Mouse (Mus musculus) neural tube, embryonic 15.5 days (tissue): Measurements from ENCODE around the gene Cpt1b. TPM values are rescaled to one million over a fixed set of nuclear protein-coding genes. Genes with fewer than 3 reads are reported as not detected.

Experiments
- ATAC-seq: fragments of 200-750 bp; cut with Nextera tagmentation; 2 replicates; pipeline ENCODE4 v1.8.0; 2017; ENCODE audit warnings: mild to moderate bottlenecking, moderate TSS enrichment, moderate library complexity; ENCODE audit not compliant: low FRiP score
- H3K27ac ChIP-seq: fragments of 300-500 bp; sonication (generic); replicated peaks from 2 replicates; pipeline ENCODE4 v1.5.1; 2015; ENCODE audit warnings: mild to moderate bottlenecking, inconsistent platforms
- H3K27me3 ChIP-seq: fragments of 300-500 bp; sonication (generic); replicated peaks from 2 replicates; pipeline ENCODE4 v1.6.1; 2015; ENCODE audit warnings: inconsistent platforms
- H3K36me3 ChIP-seq: fragments of 300-500 bp; sonication (generic); 2 replicates; pipeline ENCODE4 v1.6.1; 2015; ENCODE audit warnings: inconsistent platforms
- H3K4me1 ChIP-seq: fragments of 300-500 bp; sonication (generic); 2 replicates; pipeline ENCODE4 v1.6.1; 2015; ENCODE audit warnings: inconsistent platforms
- H3K4me2 ChIP-seq: fragments of 300-500 bp; sonication (generic); 2 replicates; pipeline ENCODE4 v1.6.1; 2015; ENCODE audit warnings: inconsistent platforms, mild to moderate bottlenecking, moderate library complexity
- H3K4me3 ChIP-seq: fragments of 300-500 bp; sonication (generic); replicated peaks from 2 replicates; pipeline ENCODE4 v1.5.1; 2015; ENCODE audit warnings: mild to moderate bottlenecking, inconsistent platforms
- H3K9ac ChIP-seq: fragments of 300-500 bp; sonication (generic); replicated peaks from 2 replicates; pipeline ENCODE4 v1.6.1; 2015; ENCODE audit warnings: mild to moderate bottlenecking, inconsistent platforms
- H3K9me3 ChIP-seq: fragments of 300-500 bp; sonication (generic); replicated peaks from 2 replicates; pipeline ENCODE4 v1.6.1; 2016; ENCODE audit warnings: inconsistent platforms
- whole genome bisulfite sequencing: fragments of 180-500 bp; shearing (Covaris S2); methylation state at CpG from one replicate; pipeline ENCODE4 v1.1.7; 2015; ENCODE audit warnings: mixed read lengths; 5-methylcytosine and 5-hydroxymethylcytosine counted together
- polyA plus RNA-seq: library from polyadenylated mRNA; unstranded; fragments of >200 nt; fragmentation: Nextera tagmentation; extraction: Ambion mirVana; gene quantifications from 2 replicates; pipeline ENCODE4 v1.2.1, GENCODE M21; 2015

The Cpt1b gene
- 0.88 and 1.2 TPM in 2 replicates for polyA plus RNA-seq

- peaks cover 19% of the 10 kb centered on the region for H3K4me1 ChIP-seq
- H3K4me3 ChIP-seq = no peak within 1 kb of the TSS
- H3K27me3 ChIP-seq = no peaks in the 10 kb centered on the region
- H3K9ac ChIP-seq = no peak within 1 kb of the TSS
- H3K4me2 ChIP-seq = no peak within 1 kb of the TSS
- no peak within 1 kb of the TSS for H3K27ac ChIP-seq
- 45% methylated on average over 6 of the region's 6 CpGs for WGBS
- H3K9me3 ChIP-seq = no peaks in the 10 kb centered on the region
- ATAC-seq = no peak
- H3K36me3 ChIP-seq = peaks cover 36% of the 10 kb centered on the region
Measured at GRCm38 (mm10) chr15:89425711-89426121, at the start of gene Cpt1b. Gene Cpt1b (minus strand): TSS chr15:89425863.

- peak overlapping the region; percentile 57 for H3K4me3 ChIP-seq
- H3K27ac ChIP-seq = peak overlapping the region; percentile 86; the same call in 1 of the 2 replicates
- ATAC-seq = peak; percentile 0; the same call in 1 of the 2 replicates
- H3K27me3 ChIP-seq = no peaks in the 10 kb centered on the region
- peak overlapping the region; percentile 63 for H3K4me2 ChIP-seq
- no peaks in the 10 kb centered on the region for H3K36me3 ChIP-seq
- peaks cover 30% of the 10 kb centered on the region for H3K4me1 ChIP-seq
- peak overlapping the region; percentile 45 for H3K9ac ChIP-seq
- H3K9me3 ChIP-seq = no peaks in the 10 kb centered on the region
- 90% methylated on average over 7 of the region's 7 CpGs for WGBS
Measured at GRCm38 (mm10) chr15:89475293-89475600, 49.6 kb upstream of the Cpt1b start.

- Histone ChIP-seq H3K4me3 (peak overlapping the region; percentile 57), H3K4me1 (peaks cover 30% of the 10 kb centered on the region), H3K27me3 (no peaks in the 10 kb centered on the region), H3K27ac (no peak overlapping the region), H3K4me2 (peak overlapping the region; percentile 63), H3K9ac (no peak overlapping the region), H3K9me3 (no peaks in the 10 kb centered on the region), H3K36me3 (no peaks in the 10 kb centered on the region)
- 93% methylated on average over 19 of the region's 19 CpGs for WGBS
- ATAC-seq = no peak
Measured at GRCm38 (mm10) chr15:89474596-89475292, 49.1 kb upstream of the Cpt1b start.

- H3K27me3 ChIP-seq = no peaks in the 10 kb centered on the region
- H3K36me3 ChIP-seq = no peaks in the 10 kb centered on the region
- H3K4me2 ChIP-seq = no peak overlapping the region
- WGBS = 97% methylated on average over 8 of the region's 8 CpGs
- no peak overlapping the region for H3K9ac ChIP-seq
- no peak overlapping the region for H3K4me3 ChIP-seq
- H3K4me1 ChIP-seq = peaks cover 30% of the 10 kb centered on the region
- H3K27ac ChIP-seq = no peak overlapping the region
- no peak for ATAC-seq
- H3K9me3 ChIP-seq = no peaks in the 10 kb centered on the region
Measured at GRCm38 (mm10) chr15:89473921-89474320, 48.3 kb upstream of the Cpt1b start.

- H3K36me3 ChIP-seq = no peaks in the 10 kb centered on the region
- H3K4me3 ChIP-seq = no peak overlapping the region
- no peak overlapping the region for H3K27ac ChIP-seq
- no peaks in the 10 kb centered on the region for H3K27me3 ChIP-seq
- peaks cover 30% of the 10 kb centered on the region for H3K4me1 ChIP-seq
- 80% methylated on average over 9 of the region's 9 CpGs for WGBS
- H3K4me2 ChIP-seq = no peak overlapping the region
- H3K9ac ChIP-seq = no peak overlapping the region
- no peaks in the 10 kb centered on the region for H3K9me3 ChIP-seq
- ATAC-seq = no peak
Measured at GRCm38 (mm10) chr15:89473370-89473769, 47.7 kb upstream of the Cpt1b start.

- 89% methylated on average over 4 of the region's 4 CpGs for WGBS
- no peaks in the 10 kb centered on the region for H3K27me3 ChIP-seq
- ATAC-seq = no peak
Measured at GRCm38 (mm10) chr15:89471476-89471875, 45.8 kb upstream of the Cpt1b start.

GRCm38 (mm10) chr15:89468577-89468976 lies 42.9 kb upstream of the Cpt1b start:
- WGBS = 27% methylated on average over 2 of the region's 2 CpGs
- Histone ChIP-seq H3K4me3 (no peak overlapping the region), H3K4me2 (no peak overlapping the region), H3K36me3 (peaks cover 5% of the 10 kb centered on the region; the same call in 1 of the 2 replicates), H3K27me3 (no peaks in the 10 kb centered on the region), H3K4me1 (no peaks in the 10 kb centered on the region), H3K27ac (no peak overlapping the region), H3K9me3 (no peaks in the 10 kb centered on the region), H3K9ac (no peak overlapping the region)
- ATAC-seq = no peak

More at GRCm38 (mm10) chr15:89471476-89471875, 45.8 kb upstream of the Cpt1b start:
- Histone ChIP-seq H3K4me1 (peaks cover 14% of the 10 kb centered on the region), H3K9ac (no peak overlapping the region), H3K27ac (no peak overlapping the region), H3K36me3 (no peaks in the 10 kb centered on the region), H3K9me3 (no peaks in the 10 kb centered on the region), H3K4me3 (no peak overlapping the region), H3K4me2 (no peak overlapping the region)

- H3K36me3 ChIP-seq = peaks cover 33% of the 10 kb centered on the region
- H3K27ac ChIP-seq = no peak overlapping the region
- no peaks in the 10 kb centered on the region for H3K4me1 ChIP-seq
- no peak overlapping the region for H3K4me2 ChIP-seq
- no peaks in the 10 kb centered on the region for H3K9me3 ChIP-seq
- no peak overlapping the region for H3K4me3 ChIP-seq
- H3K9ac ChIP-seq = no peak overlapping the region
- WGBS = 3% methylated on average over 1 of the region's 1 CpGs
- ATAC-seq = 0 out of 2 replicates have a peak, but pooled peaks have one; percentile 29
- no peaks in the 10 kb centered on the region for H3K27me3 ChIP-seq
Measured at GRCm38 (mm10) chr15:89465052-89465451, 39.4 kb upstream of the Cpt1b start.

GRCm38 (mm10) chr15:89463334-89464235 lies 37.9 kb upstream of the Cpt1b start:
- no peak for ATAC-seq
- no peaks in the 10 kb centered on the region for H3K9me3 ChIP-seq
- 62% methylated on average over 5 of the region's 5 CpGs for WGBS
- no peaks in the 10 kb centered on the region for H3K4me1 ChIP-seq
- no peak overlapping the region for H3K4me2 ChIP-seq
- no peak overlapping the region for H3K9ac ChIP-seq
- H3K4me3 ChIP-seq = no peak overlapping the region
- H3K27me3 ChIP-seq = no peaks in the 10 kb centered on the region
- H3K36me3 ChIP-seq = peaks cover 44% of the 10 kb centered on the region
- no peak overlapping the region for H3K27ac ChIP-seq

GRCm38 (mm10) chr15:89462176-89462575 lies 36.5 kb upstream of the Cpt1b start:
- Histone ChIP-seq H3K9ac (no peak overlapping the region), H3K36me3 (peaks cover 58% of the 10 kb centered on the region), H3K9me3 (no peaks in the 10 kb centered on the region), H3K27me3 (no peaks in the 10 kb centered on the region), H3K4me1 (0 out of 2 replicates have a peak, but pooled peaks cover 6% of the 10 kb centered on the region), H3K27ac (no peak overlapping the region), H3K4me2 (no peak overlapping the region), H3K4me3 (no peak overlapping the region)
- WGBS = 77% methylated on average over 7 of the region's 7 CpGs
- ATAC-seq = no peak

GRCm38 (mm10) chr15:89461321-89461720 lies 35.7 kb upstream of the Cpt1b start:
- H3K9me3 ChIP-seq = no peaks in the 10 kb centered on the region
- WGBS = 89% methylated on average over 15 of the region's 15 CpGs
- no peak for ATAC-seq

More at GRCm38 (mm10) chr15:89461321-89461720, 35.7 kb upstream of the Cpt1b start:
- H3K9ac ChIP-seq = no peak overlapping the region
- H3K4me2 ChIP-seq = no peak overlapping the region
- no peak overlapping the region for H3K4me3 ChIP-seq
- H3K36me3 ChIP-seq = peaks cover 67% of the 10 kb centered on the region
- H3K4me1 ChIP-seq = peaks cover 9% of the 10 kb centered on the region; the same call in 1 of the 2 replicates
- no peaks in the 10 kb centered on the region for H3K27me3 ChIP-seq
- no peak overlapping the region for H3K27ac ChIP-seq
